Mouse (Mus musculus): ENCODE results near the gene Ect2.

GRCm38 (mm10) chr3:27153701-27154209 is at the start of gene Ect2:
- TF ChIP-seq CTCF (IDR thresholded peaks at IDR 0.05; ENCODE audit: borderline replicate concordance, insufficient read depth, low read depth, low read length) (no peak), POLR2A (IDR thresholded peaks at IDR 0.05; ENCODE audit: borderline replicate concordance, insufficient read depth, low read length) (peak; percentile 68; the same call in 1 of the 2 replicates)
